In the genomic region with DNA sequence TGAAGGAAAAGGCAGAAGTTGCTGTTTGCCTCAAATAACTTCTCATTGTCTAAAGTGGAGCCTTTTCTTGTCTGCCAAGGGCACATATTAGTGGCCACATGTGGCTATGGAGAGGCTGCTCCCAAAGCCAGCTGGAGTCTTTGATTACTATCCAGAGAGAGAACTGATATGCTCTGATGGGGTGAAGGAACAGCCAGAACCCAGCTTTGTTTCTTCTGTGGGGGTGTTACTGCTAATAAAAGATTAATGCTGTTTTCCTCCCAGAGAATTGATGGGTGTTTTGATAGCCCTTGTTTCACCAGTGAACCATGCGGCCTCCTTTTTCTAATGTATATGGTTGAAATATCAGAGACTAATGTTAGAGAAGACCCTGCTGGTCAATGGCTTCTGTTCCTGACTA, we compare ENCODE assay signal across 19 mouse cellular contexts.
"Had no signal": no experiment of that assay in that cellular context is flagged by ENCODE, and none has a peak within 500 bp of the region (broad histone marks: within the 10 kb centered on the region; RNA-seq: fewer than 3 reads in every experiment).

No protein-coding gene starts in this region.

- H3K9ac ChIP-seq: intestine, embryonic 15.5 days; liver, embryonic 13.5 days; neural tube, embryonic 12.5 days; neural tube, embryonic 15.5 days; stomach, embryonic 15.5 days had no signal

- ATAC-seq: intestine, embryonic 15.5 days had no signal

- H3K27me3 ChIP-seq: intestine, embryonic 15.5 days; liver, embryonic 13.5 days; megakaryocyte, embryonic 14.5 days; neural tube, embryonic 12.5 days; neural tube, embryonic 15.5 days; stomach, embryonic 15.5 days had no signal

- H3K4me3 ChIP-seq: intestine, embryonic 15.5 days; left cerebral cortex, adult 2 months; liver, embryonic 13.5 days; megakaryocyte, embryonic 14.5 days; midbrain, embryonic 10.5 days; neural tube, embryonic 12.5 days; neural tube, embryonic 15.5 days; stomach, embryonic 15.5 days had no signal

- H3K27ac ChIP-seq: intestine, embryonic 15.5 days; left cerebral cortex, adult 2 months; liver, embryonic 13.5 days; midbrain, embryonic 10.5 days; neural tube, embryonic 12.5 days; neural tube, embryonic 15.5 days; stomach, embryonic 15.5 days had no signal

- H3K4me2 ChIP-seq: intestine, embryonic 15.5 days; liver, embryonic 13.5 days; neural tube, embryonic 12.5 days; neural tube, embryonic 15.5 days; stomach, embryonic 15.5 days had no signal

- H3K9me3 ChIP-seq: intestine, embryonic 15.5 days; liver, embryonic 13.5 days; neural tube, embryonic 15.5 days; stomach, embryonic 15.5 days had no signal

- DNase-seq: kidney, adult 18-20 months; kidney, postnatal 25 days; layer of hippocampus, postnatal 36 days; liver, embryonic 13.5 days; lung, adult 2 months; lung, postnatal 14 days; midbrain, embryonic 14.5 days; right cerebral cortex, adult 18-20 months; right cerebral cortex, postnatal 14 days; right cerebral cortex, postnatal 4 days; spleen, adult 18-20 months; thymus, postnatal 25 days had no signal

- H3K4me1 ChIP-seq: intestine, embryonic 15.5 days; liver, embryonic 13.5 days; megakaryocyte, embryonic 14.5 days; midbrain, embryonic 10.5 days; neural tube, embryonic 12.5 days; neural tube, embryonic 15.5 days; stomach, embryonic 15.5 days had no signal

- H3K36me3 ChIP-seq: intestine, embryonic 15.5 days; liver, embryonic 13.5 days; midbrain, embryonic 10.5 days; neural tube, embryonic 12.5 days; neural tube, embryonic 15.5 days; stomach, embryonic 15.5 days had no signal
